Mouse (Mus musculus): ENCODE measurements around the gene Taf10. TPM values are rescaled to one million over a fixed set of nuclear protein-coding genes. Genes with fewer than 3 reads are reported as not detected.

Taf10 gene
- polyA plus RNA-seq, 1 experiment from 2014 or later, result 141 TPM

GRCm38 (mm10) chr7:105690875-105691274 lies 53.3 kb downstream of the Taf10 start:
- H3K4me1 ChIP-seq, result no peaks in the 10 kb centered on the region
- WGBS, result 65% methylated on average over 1 of the region's 1 CpGs
- ATAC-seq, result no peak
- H3K4me3 ChIP-seq, result no peak overlapping the region
- H3K9ac ChIP-seq, result no peak overlapping the region
- no peaks in the 10 kb centered on the region for H3K27me3 ChIP-seq
- H3K36me3 ChIP-seq (ENCODE audit: poor library complexity, severe bottlenecking), result no peaks in the 10 kb centered on the region
- no peak overlapping the region for H3K27ac ChIP-seq
- no peak overlapping the region for H3K4me2 ChIP-seq
- H3K9me3 ChIP-seq (replicated peaks), result no peaks in the 10 kb centered on the region

Other genes starting within 250 kb of the Taf10 start
- 48.5 and 53.9 TPM in 2 replicates for gene Smpd1, start 190.0 kb downstream of the Taf10 start, polyA plus RNA-seq (2015; fragmentation: Nextera tagmentation; extraction: Ambion mirVana)
- gene Apbb1, start 162.7 kb downstream of the Taf10 start, polyA plus RNA-seq (2015; fragmentation: Nextera tagmentation; extraction: Ambion mirVana), result 186 and 199 TPM in 2 replicates
- 0.26 TPM in 1 of 2 replicates, not detected in the other for gene Hpx, start 144.2 kb downstream of the Taf10 start, polyA plus RNA-seq (2015; fragmentation: Nextera tagmentation; extraction: Ambion mirVana)
- 45.0 and 51.6 TPM in 2 replicates for gene Trim3, start 110.8 kb downstream of the Taf10 start, polyA plus RNA-seq (2015; fragmentation: Nextera tagmentation; extraction: Ambion mirVana)
- 154 and 163 TPM in 2 replicates for gene Timm10b, start 104.3 kb downstream of the Taf10 start, polyA plus RNA-seq (2015; fragmentation: Nextera tagmentation; extraction: Ambion mirVana)
- gene Arfip2, start 103.9 kb downstream of the Taf10 start, polyA plus RNA-seq (2015; fragmentation: Nextera tagmentation; extraction: Ambion mirVana), result 76.1 and 76.4 TPM in 2 replicates
- gene Gm45799, start 103.8 kb downstream of the Taf10 start, polyA plus RNA-seq (2015; fragmentation: Nextera tagmentation; extraction: Ambion mirVana), result 7.7 and 17.8 TPM in 2 replicates
- gene Dnhd1, start 93.5 kb downstream of the Taf10 start, polyA plus RNA-seq (2015; fragmentation: Nextera tagmentation; extraction: Ambion mirVana), result 0.98 and 1.0 TPM in 2 replicates
- gene Ilk, start 7.8 kb downstream of the Taf10 start, polyA plus RNA-seq (2015; fragmentation: Nextera tagmentation; extraction: Ambion mirVana), result 179 and 185 TPM in 2 replicates
- gene Rrp8, start 7.0 kb downstream of the Taf10 start, polyA plus RNA-seq (2015; fragmentation: Nextera tagmentation; extraction: Ambion mirVana), result 31.2 and 35.4 TPM in 2 replicates
- gene Tpp1, start 7.9 kb upstream of the Taf10 start, polyA plus RNA-seq (2015; fragmentation: Nextera tagmentation; extraction: Ambion mirVana), result 29.5 and 36.8 TPM in 2 replicates
- gene Dchs1, start 43.3 kb upstream of the Taf10 start, polyA plus RNA-seq (2015; fragmentation: Nextera tagmentation; extraction: Ambion mirVana), result 16.5 and 18.8 TPM in 2 replicates
- 244 and 255 TPM in 2 replicates for gene Mrpl17, start 66.7 kb upstream of the Taf10 start, polyA plus RNA-seq (2015; fragmentation: Nextera tagmentation; extraction: Ambion mirVana)
- 0.29 TPM in 1 of 2 replicates, not detected in the other for gene Gm4070, start 209.6 kb upstream of the Taf10 start, polyA plus RNA-seq (2015; fragmentation: Nextera tagmentation; extraction: Ambion mirVana)

All from forebrain, embryonic 13.5 days (tissue).